Comparison of ENCODE assay signal across 11 mouse cellular contexts in the genomic region with DNA sequence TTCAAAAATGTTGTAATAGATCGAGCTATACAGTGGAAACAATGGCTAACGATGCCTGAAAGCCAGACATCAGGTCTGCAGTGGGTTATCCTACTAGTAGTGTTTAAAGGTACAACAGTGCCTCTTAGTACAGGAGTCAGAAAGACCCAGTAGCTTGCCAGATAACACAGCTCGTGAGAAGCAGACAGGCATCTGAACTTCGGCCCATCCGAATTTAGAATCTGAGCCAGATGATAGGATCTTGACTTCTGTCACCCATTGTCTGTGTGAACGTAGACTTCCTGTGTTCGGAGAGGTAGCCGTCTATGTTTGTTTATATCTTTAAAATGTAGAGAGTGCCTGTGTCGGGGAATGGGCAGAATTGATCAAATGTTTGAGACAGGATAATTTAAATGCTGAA.
"Had no signal": no experiment of that assay in that cellular context is flagged by ENCODE, and none has a peak within 500 bp of the region (broad histone marks: within the 10 kb centered on the region; RNA-seq: fewer than 3 reads in every experiment).

No protein-coding gene starts in this region.

- H3K4me3 ChIP-seq: hindbrain, embryonic 13.5 days; limb, embryonic 15.5 days; midbrain, embryonic 12.5 days; stomach, embryonic 15.5 days had no signal

- H3K27ac ChIP-seq: hindbrain, embryonic 13.5 days; limb, embryonic 15.5 days; liver, embryonic 14.5 days; midbrain, embryonic 12.5 days had no signal

- H3K9me3 ChIP-seq: hindbrain, embryonic 13.5 days; limb, embryonic 15.5 days; midbrain, embryonic 12.5 days; stomach, embryonic 15.5 days had no signal

- H3K4me1 ChIP-seq: hindbrain, embryonic 13.5 days; midbrain, embryonic 12.5 days had no signal

- DNase-seq: kidney, adult 18-20 months; left cerebral cortex, postnatal 4 days; lung, adult 2 months; right cerebral cortex, postnatal 14 days; thymus, adult 2 months; thymus, postnatal 36 days had no signal

- H3K36me3 ChIP-seq: hindbrain, embryonic 13.5 days; limb, embryonic 15.5 days; midbrain, embryonic 12.5 days; stomach, embryonic 15.5 days had no signal

- H3K9ac ChIP-seq: hindbrain, embryonic 13.5 days; limb, embryonic 15.5 days; liver, embryonic 14.5 days; midbrain, embryonic 12.5 days; stomach, embryonic 15.5 days had no signal

- H3K27me3 ChIP-seq: limb, embryonic 15.5 days; midbrain, embryonic 12.5 days; stomach, embryonic 15.5 days had no signal

- H3K4me2 ChIP-seq: hindbrain, embryonic 13.5 days; limb, embryonic 15.5 days; midbrain, embryonic 12.5 days; stomach, embryonic 15.5 days had no signal
